15 mouse cellular contexts compared by ENCODE assay signal in genomic region chr9:46379453-46379852, GRCm38 (mm10). TPM values are rescaled to one million over a fixed set of nuclear protein-coding genes. Genes with fewer than 3 reads are reported as not detected.
DNase-seq lines count a peak whose midpoint lies in the region; ATAC-seq lines count a peak whose summit lies in the region.
"Had no signal": no experiment of that assay in that cellular context is flagged by ENCODE, and none has a peak within 500 bp of the region (broad histone marks: within the 10 kb centered on the region; RNA-seq: fewer than 3 reads in every experiment).

No protein-coding gene starts in this region.

- H3K9ac ChIP-seq in embryonic facial prominence, embryonic 14.5 days (ENCODE audit: low read depth, low read length): no peak overlapping the region
- no peak overlapping the region for H3K9ac ChIP-seq in forebrain, embryonic 12.5 days

- no peaks in the 10 kb centered on the region for H3K4me1 ChIP-seq in embryonic facial prominence, embryonic 14.5 days (ENCODE audit: control insufficient read depth, insufficient read depth, low read length)
- no peaks in the 10 kb centered on the region for H3K4me1 ChIP-seq in forebrain, embryonic 12.5 days

- no peak overlapping the region for H3K4me3 ChIP-seq in embryonic facial prominence, embryonic 14.5 days (ENCODE audit: low read depth, low read length)
- no peak overlapping the region for H3K4me3 ChIP-seq in forebrain, embryonic 12.5 days (replicated peaks)

- H3K9me3 ChIP-seq in embryonic facial prominence, embryonic 14.5 days (ENCODE audit: control insufficient read depth, low read length): no peaks in the 10 kb centered on the region
- H3K9me3 ChIP-seq in forebrain, embryonic 12.5 days: no peaks in the 10 kb centered on the region; the same call in 1 of the 2 replicates

- no peak for ATAC-seq in embryonic facial prominence, embryonic 14.5 days (ENCODE audit: low read depth)
- ATAC-seq in forebrain, embryonic 12.5 days (ENCODE audit: low FRiP score): no peak
- ATAC-seq in cerebellum, adult (ENCODE audit: insufficient number of reproducible peaks, low FRiP score, low TSS enrichment): no peak
- ATAC-seq: forebrain, embryonic 16.5 days; hindbrain, embryonic 16.5 days had no signal

- intact Hi-C loops in heart, postnatal 10 days (cut with DNase I): no loop called here

- H3K27ac ChIP-seq in embryonic facial prominence, embryonic 14.5 days (replicated peaks; ENCODE audit: low read depth, low read length): no peak overlapping the region
- H3K27ac ChIP-seq in forebrain, embryonic 12.5 days: no peak overlapping the region

- H3K27me3 ChIP-seq in embryonic facial prominence, embryonic 14.5 days (replicated peaks; ENCODE audit: control insufficient read depth, insufficient read depth, low read length): no peaks in the 10 kb centered on the region
- no peaks in the 10 kb centered on the region for H3K27me3 ChIP-seq in forebrain, embryonic 12.5 days

- 60% methylated on average over 11 of the region's 11 CpGs for WGBS in embryonic facial prominence, embryonic 14.5 days
- 87% methylated on average over 11 of the region's 11 CpGs for WGBS in forebrain, embryonic 12.5 days

- H3K36me3 ChIP-seq in embryonic facial prominence, embryonic 14.5 days (ENCODE audit: control insufficient read depth, insufficient read depth, low read length): no peaks in the 10 kb centered on the region
- no peaks in the 10 kb centered on the region for H3K36me3 ChIP-seq in forebrain, embryonic 12.5 days (replicated peaks)

- peak overlapping the region; percentile 9; the same call in 1 of the 2 replicates for H3K4me2 ChIP-seq in embryonic facial prominence, embryonic 14.5 days (ENCODE audit: low read depth, low read length)
- H3K4me2 ChIP-seq in forebrain, embryonic 12.5 days: no peak overlapping the region

- peak; percentile 5 for DNase-seq in kidney, postnatal 14 days
- DNase-seq in kidney, adult 18-20 months: no peak
- DNase-seq in embryonic facial prominence, embryonic 14.5 days (ENCODE audit: low spot score): no peak
- peak; percentile 25 to 33 for DNase-seq in heart, postnatal 10 days
- peak; percentile 10 for DNase-seq in lung, postnatal 14 days
- DNase-seq in frontal cortex, postnatal 25 days (ENCODE audit: low spot score in 2 of 2): no peak
- DNase-seq: cerebellum, postnatal 36 days; gastrocnemius, postnatal 14 days; thymus, postnatal 25 days had no signal

RNA-seq across cellular contexts. Expression of gene 4931429L15Rik, which starts 59.7 kb away (rescaled TPM):
- not detected in 2 replicates for polyA plus RNA-seq in embryonic facial prominence, embryonic 14.5 days (2014; fragmentation: Nextera tagmentation; extraction: Ambion mirVana)
- total RNA-seq in heart, postnatal 10 days (2021): not detected
- polyA plus RNA-seq in forebrain, embryonic 12.5 days (2016; fragmentation: Nextera tagmentation; extraction: Ambion mirVana): not detected in 2 replicates
- total RNA-seq: gastrocnemius, postnatal 14 days; megakaryocyte progenitor cell, adult 5-6 weeks had no signal
- polyA plus RNA-seq: forebrain, embryonic 16.5 days; hindbrain, embryonic 16.5 days; kidney, embryonic 16.5 days had no signal

Comparison
In these comparisons a context has a peak if more than half of its experiments do, and no peak if none do; other contexts are left out.
1. DNase-seq: peak in kidney, postnatal 14 days (single experiment), heart, postnatal 10 days (2 of 2) and lung, postnatal 14 days (single experiment); none in kidney, adult 18-20 months (single experiment), embryonic facial prominence, embryonic 14.5 days (single experiment) and frontal cortex, postnatal 25 days (0 of 2).